Mouse (Mus musculus) frontal cortex, postnatal 14 days (tissue): ENCODE measurements around the gene Tnfrsf14.

Experiments used
- DNase-seq, 2 experiments: peaks; one replicate each; pipeline ENCODE4 v3.0.0; 2022; ENCODE audit warnings: low spot score in 2 of 2

Gene Tnfrsf14

DNA sequence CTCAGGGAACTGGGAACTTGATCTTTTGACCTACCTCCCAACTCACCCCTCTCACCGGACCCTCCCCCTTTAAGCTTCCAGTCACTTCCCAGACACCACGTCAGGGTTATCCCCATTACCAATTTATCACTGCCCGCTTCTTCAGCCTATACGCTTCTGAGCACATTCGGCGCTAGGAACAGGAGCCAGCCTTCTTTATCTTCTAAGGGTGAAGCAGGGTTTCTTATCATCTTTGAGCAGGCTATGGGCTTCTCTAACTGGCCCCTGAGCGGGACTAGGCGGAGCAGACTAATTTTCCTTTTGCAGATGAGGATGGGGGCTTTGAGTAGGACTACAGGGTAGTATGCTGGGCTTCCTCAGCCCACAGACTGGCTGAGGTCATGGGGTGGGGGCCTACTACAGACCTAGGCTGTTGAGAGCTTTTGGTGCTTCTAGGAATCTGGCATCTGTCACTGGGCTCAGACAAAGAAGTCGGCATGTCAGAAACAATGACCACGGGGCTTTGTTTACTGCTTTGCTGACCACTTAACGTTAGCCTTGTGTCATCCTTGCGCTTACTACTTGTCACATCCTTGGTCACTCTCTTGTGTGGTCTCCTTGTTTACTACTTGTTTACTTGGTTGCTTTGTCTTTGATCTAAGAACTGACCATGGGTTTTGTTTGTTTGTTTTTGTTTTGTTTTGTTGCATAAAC, at the start of gene Tnfrsf14:
Gene Tnfrsf14, minus strand, starts transcription at position 169 of the 693 bp plus-strand sequence.
- DNase-seq = no peak

GRCm38 (mm10) chr4:154974163-154974611, 45.8 kb upstream of the Tnfrsf14 start:
- DNase-seq = no peak

DNA sequence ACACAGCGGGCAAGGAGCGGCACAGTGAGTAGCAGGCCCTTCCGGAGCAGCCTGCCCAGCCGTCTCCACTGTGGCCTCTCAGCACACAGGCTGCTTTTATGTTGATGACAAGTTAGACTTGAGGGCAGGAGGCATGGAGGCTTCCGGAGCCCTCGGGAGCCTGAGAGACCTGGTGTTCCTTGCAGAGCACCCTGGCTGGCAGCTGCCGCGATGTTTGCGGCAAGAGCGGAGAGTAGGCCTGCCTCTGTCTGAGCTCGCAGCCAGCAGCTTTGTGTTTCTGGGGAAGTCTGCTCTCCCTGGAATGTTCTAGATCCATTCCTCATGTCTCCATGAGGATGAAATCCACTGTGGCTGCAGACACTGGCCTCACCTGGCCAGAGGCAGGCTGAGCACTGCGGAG, 44.2 kb upstream of the Tnfrsf14 start:
- no peak for DNase-seq

DNA sequence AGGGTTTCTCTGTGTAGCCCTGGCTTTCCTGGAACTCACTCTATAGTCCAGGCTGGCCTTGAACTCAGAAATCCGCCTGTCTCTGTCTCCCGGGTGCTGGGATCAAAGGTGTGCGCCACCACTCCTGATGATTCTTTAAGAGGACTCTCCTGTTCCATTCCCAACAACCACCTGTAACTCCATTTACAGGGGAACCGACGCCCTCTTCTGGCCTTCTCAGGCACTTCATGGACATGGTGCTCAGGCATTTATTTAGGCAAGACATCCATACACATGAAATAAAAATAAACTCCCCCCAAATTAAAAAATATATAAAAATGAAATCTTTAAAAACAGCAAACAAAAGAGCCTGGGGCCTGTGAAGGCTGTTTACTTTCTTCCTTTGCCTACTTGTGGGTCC, 38.8 kb upstream of the Tnfrsf14 start:
- no peak for DNase-seq

GRCm38 (mm10) chr4:154965856-154966255, 37.5 kb upstream of the Tnfrsf14 start:
- DNase-seq = no peak

- no peak for DNase-seq
Measured at GRCm38 (mm10) chr4:154964581-154965235, 36.3 kb upstream of the Tnfrsf14 start.

DNA sequence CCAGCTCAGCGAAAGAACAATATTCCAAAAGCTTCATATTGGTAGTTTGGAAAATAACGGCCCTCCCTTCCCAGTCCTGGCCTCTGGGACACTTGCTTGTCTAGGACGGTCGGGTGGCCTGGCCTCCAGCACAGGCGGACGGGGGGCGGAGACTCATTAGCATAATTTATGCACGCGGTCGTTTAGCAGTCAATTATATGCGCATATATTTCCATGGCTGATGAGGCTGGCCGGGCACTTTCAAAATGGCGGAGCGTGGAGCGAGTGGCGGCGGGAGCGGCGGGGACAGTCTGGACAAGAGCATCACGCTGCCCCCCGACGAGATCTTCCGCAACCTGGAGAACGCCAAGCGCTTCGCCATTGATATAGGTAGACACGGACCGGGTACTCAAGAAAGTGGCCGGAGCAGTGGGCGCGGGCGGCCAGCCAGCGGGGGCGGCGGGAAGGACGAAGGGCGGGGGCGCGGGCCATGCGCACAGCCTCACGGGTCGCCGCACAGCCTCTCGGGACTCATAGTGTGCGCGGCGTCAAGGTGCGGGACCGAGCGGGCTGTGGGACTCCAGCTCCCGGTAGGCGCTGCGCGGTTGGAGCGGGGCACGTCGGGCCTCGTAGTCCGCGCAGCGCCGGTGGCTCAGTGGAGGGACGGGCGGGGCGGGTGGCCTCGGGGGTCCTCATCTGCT, 35.7 kb upstream of the Tnfrsf14 start, which contains the start of gene Pank4:
Gene Pank4, plus strand, starts transcription at position 223 of the 680 bp plus-strand sequence.
- DNase-seq = peak; percentile 87 to 91

- DNase-seq = no peak
Measured at GRCm38 (mm10) chr4:154963190-154963836, 35.0 kb upstream of the Tnfrsf14 start.

DNA sequence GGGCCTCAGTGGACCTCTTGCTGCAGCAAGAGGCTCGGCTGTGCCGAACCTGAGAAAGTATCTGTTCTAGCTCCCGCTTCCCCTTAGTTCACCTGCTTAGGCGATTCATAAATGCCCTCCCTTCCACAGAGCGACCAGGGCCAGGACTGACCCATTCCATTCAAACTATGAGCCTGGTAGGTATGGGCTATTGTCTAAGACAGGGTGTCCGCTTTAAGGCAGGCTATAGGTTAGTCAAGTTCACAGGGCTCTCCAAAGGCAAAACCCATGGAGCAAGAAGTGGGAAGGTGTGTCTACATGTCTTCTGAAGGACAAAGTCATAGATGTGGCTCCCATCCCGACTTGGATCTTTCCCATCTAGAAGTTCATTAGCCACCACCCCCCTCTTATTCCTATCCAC, 34.3 kb upstream of the Tnfrsf14 start:
- DNase-seq = no peak

DNA sequence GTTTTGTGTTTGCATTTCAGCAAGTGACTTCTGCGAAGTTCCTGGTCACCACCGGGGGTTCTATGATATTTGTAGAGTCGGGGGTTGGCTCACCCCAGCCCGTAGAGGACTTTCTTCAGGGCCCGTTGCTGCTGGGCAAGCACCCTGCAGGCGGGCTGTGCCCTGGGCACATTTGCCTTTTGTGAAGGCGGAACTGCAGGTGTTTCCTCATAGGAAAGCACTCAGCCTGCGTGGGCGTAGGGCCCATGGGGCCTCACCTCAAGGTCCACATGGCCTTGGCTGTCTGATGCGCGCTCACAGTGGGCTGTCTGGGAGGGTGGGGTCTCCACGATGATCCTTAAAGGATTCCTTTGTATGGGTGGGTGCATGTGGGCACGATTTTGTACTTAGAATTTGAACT, 33.5 kb upstream of the Tnfrsf14 start:
- DNase-seq = no peak

DNA sequence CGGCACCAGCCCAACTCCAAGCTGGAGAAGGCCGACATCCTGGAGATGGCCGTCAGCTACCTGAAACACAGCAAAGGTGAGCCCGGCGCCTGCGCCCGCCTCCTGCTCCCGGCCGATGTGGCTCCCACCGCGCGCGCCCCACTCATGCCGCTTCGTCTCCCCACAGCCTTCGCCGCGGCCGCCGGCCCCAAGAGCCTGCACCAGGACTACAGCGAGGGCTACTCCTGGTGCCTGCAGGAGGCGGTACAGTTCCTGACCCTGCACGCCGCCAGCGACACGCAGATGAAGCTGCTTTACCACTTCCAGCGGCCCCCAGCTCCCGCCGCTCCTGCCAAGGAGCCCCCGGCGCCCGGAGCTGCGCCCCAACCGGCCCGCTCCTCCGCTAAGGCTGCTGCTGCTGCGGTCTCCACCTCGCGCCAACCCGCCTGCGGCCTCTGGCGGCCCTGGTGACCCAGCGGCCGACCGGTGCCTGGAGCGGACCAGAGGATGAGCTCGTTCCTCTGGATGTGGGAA, 32.9 kb upstream of the Tnfrsf14 start:
- DNase-seq = no peak

DNA sequence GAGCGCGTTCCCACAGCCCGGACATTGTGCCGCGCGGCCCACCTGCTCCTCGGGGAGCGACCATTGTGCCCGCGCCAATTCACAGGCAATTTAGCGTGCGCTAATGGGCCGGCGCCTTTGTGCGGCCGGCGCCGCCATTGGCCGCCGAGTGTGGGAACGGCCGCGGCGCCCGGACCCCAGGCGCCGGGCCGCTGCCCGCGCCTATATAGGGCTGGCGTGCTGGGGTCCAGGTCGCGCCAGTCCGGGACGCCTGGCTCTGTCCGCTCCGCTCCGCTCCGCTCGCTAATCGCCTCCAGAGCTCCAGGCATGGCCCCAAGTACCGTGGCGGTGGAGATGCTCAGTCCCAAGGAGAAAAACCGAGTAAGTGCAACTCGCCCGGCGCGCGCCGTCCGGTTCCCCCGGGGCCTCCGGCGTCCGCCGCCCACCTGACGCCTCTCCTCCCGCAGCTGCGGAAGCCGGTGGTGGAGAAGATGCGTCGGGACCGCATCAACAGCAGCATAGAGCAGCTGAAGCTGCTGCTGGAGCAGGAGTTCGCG, 32.4 kb upstream of the Tnfrsf14 start, which contains the start of gene Hes5:
Gene Hes5, plus strand, starts transcription at position 234 of the 536 bp plus-strand sequence.
- peak; percentile 61 to 73 for DNase-seq

DNA sequence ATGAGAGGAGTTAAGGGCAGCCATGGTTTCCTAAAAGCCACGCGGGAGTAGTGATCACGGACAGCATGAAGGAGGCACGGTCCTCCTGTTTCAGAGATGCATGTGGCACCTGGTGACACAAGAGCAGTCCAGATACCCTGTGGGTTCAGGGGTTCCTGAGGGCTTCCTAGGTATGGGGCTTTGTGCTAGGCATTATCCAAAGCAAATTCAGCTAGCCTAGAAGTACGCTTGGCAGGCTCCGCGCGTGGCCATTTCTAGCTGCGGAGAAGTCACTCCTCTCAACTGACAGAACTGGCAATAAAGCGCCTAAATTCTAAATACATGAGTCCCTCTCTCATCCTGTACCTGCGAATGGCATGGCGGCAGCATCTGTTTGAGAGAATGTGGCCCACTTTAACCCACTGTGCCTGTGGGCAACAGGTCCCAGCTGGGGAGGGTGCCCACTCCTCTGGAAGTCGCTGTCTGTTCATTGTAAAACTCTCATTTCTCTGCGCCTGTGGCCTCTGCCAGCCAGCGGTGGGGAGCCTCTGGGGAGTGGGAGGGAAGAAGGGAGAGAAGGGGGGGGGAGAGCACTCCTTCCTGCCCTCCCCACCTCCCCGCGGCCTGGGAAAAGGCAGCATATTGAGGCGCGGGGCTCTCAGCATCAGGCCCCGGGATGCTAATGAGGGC, 31.8 kb upstream of the Tnfrsf14 start:
- DNase-seq = no peak

DNA sequence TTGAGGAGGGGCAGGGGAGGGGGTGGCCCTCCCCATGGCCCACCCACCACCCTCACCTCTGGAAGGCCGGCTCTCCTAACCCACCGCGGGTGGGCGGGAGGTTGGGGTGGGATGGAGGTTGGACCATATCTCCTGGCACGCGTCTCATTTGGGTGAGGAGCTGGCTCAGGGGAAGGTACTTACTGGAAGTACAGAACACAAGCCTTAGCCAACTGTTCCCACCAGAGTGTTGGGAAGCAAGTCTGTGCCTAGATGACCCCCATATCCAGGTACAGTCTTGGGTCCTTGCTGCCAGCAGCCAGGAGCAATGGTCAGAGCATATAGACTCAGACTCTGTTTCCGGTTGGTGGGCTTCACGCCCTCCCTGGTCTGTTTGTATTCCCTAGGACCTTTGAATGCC, 30.3 kb upstream of the Tnfrsf14 start:
- no peak for DNase-seq

DNA sequence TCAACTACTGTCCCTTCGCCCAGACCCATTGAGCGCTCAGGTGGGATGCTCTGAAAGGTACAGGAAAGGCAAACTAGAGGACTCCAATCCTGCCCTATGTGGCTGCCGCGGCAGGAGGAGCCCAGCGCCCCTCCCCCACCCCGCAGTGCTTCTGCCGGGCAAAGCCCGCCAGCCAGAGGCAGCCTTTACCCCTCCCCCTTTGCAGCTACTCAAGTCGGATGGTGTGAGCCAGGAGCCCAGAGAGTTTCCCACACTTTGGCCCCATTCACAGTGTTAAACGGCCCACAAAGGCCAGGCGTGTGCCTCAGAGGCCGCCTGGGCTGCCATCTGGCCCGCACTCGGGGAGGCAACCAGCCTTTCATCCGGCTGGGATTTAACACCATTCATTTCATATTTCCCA, 29.8 kb upstream of the Tnfrsf14 start:
- peak in 1 of 2 experiments; percentile 54 for DNase-seq

DNA sequence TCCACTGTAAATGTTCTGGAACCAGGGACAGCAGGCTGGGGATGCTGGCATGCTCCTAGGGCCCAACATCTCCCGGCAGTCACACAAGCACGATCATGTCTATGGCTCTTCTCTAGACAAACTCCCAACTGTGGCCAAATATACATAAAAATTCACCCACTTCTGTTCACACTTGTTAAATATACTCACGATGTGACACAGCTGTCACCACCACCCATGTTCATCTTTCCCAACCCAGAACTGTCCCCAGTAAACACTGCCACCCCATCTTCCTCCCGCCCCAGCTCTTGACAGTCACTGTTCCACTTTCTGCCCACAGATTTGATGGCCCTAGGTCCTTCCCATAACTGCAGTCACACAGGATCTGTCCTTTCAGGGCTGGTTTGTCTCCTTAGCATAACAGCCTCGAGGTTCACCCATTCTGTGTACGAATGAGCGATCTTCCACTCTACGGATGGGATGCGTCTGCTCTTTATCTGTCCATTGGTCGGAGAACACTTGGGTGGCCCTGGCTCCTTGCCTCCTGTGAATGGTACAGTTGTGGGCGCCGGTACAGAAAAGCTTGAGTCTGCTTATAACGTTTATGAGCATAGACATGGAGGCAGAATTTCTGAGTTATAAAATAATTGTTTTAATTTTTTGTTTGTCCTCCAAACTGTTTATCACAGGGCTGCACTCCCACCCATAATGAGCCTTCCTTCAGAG, 29.1 kb upstream of the Tnfrsf14 start:
- no peak for DNase-seq

GRCm38 (mm10) chr4:154956604-154957003, 28.2 kb upstream of the Tnfrsf14 start:
- DNase-seq = no peak

GRCm38 (mm10) chr4:154952461-154953241, 24.3 kb upstream of the Tnfrsf14 start:
- no peak for DNase-seq

GRCm38 (mm10) chr4:154949589-154949982, 21.2 kb upstream of the Tnfrsf14 start:
- no peak for DNase-seq
